In the genomic region with DNA sequence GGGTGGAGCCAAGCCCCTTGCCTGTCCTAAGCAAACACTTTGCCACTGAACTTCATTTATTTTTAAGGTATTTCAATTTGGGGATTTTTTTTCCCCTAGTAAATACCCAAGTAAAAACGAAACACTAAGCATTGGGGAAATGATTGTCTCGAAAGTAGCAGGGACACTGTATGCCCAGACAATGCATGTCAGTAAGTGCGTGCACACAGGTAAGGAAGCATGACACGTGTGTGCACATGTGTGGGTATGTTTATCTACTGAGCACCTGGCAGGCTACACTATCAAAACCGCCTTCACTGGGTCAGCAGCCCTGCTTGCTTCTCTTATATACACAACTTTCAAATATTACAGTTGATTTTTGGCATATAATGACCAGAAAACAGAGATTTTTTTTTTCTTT, we compare ENCODE assay signal across 34 mouse cellular contexts.
"Had no signal": no experiment of that assay in that cellular context is flagged by ENCODE, and none has a peak within 500 bp of the region (broad histone marks: within the 10 kb centered on the region; RNA-seq: fewer than 3 reads in every experiment).

No protein-coding gene starts in this region.

- H3K27me3 ChIP-seq: heart, embryonic 13.5 days; heart, embryonic 15.5 days; hindbrain, embryonic 12.5 days; hindbrain, embryonic 13.5 days; hindbrain, embryonic 15.5 days; intestine, embryonic 15.5 days; kidney, embryonic 15.5 days had no signal

- H3K9me3 ChIP-seq: heart, embryonic 13.5 days; heart, embryonic 15.5 days; hindbrain, embryonic 10.5 days; hindbrain, embryonic 12.5 days; hindbrain, embryonic 13.5 days; hindbrain, embryonic 15.5 days; intestine, embryonic 15.5 days; kidney, embryonic 15.5 days had no signal

- ATAC-seq: hindbrain, embryonic 16.5 days; hindbrain, postnatal 0 days; inflammation-experienced regulatory T-cells, adult 6 months; intestine, embryonic 15.5 days; intestine, embryonic 16.5 days; intestine, postnatal 0 days had no signal

- DNase-seq: heart, postnatal 10 days; heart, postnatal 14 days; heart, postnatal 36 days; heart, postnatal 4 days; kidney, adult 11 months; kidney, adult 18-20 months; kidney, adult 2 months; kidney, adult 8-10 months; kidney, adult 9 months; kidney, postnatal 10 days; kidney, postnatal 14 days; kidney, postnatal 25 days; kidney, postnatal 36 days; kidney, postnatal 4 days; layer of hippocampus, adult 9-11 months; layer of hippocampus, postnatal 36 days had no signal

- H3K9ac ChIP-seq: heart, embryonic 13.5 days; heart, embryonic 15.5 days; hindbrain, embryonic 12.5 days; hindbrain, embryonic 13.5 days; hindbrain, embryonic 14.5 days; hindbrain, embryonic 15.5 days; intestine, embryonic 15.5 days; kidney, embryonic 15.5 days had no signal

- H3K4me2 ChIP-seq: heart, embryonic 11.5 days; heart, embryonic 13.5 days; heart, embryonic 15.5 days; hindbrain, embryonic 12.5 days; hindbrain, embryonic 13.5 days; hindbrain, embryonic 14.5 days; hindbrain, embryonic 15.5 days; intestine, embryonic 15.5 days; kidney, embryonic 15.5 days had no signal

- H3K4me3 ChIP-seq: heart, embryonic 13.5 days; heart, embryonic 15.5 days; hindbrain, embryonic 10.5 days; hindbrain, embryonic 12.5 days; hindbrain, embryonic 13.5 days; hindbrain, embryonic 15.5 days; intestine, embryonic 15.5 days; kidney, embryonic 15.5 days; layer of hippocampus, adult 2 months; left cerebral cortex, adult 2 months had no signal

- H3K4me1 ChIP-seq: hindbrain, embryonic 10.5 days; hindbrain, embryonic 15.5 days; kidney, embryonic 15.5 days had no signal

- H3K27ac ChIP-seq: heart, embryonic 13.5 days; heart, embryonic 15.5 days; hindbrain, embryonic 10.5 days; hindbrain, embryonic 12.5 days; hindbrain, embryonic 13.5 days; hindbrain, embryonic 14.5 days; hindbrain, embryonic 15.5 days; hindbrain, postnatal 0 days; intestine, embryonic 15.5 days; kidney, embryonic 15.5 days; kidney, postnatal 0 days; layer of hippocampus, adult 2 months; left cerebral cortex, adult 2 months had no signal

- H3K36me3 ChIP-seq: hindbrain, embryonic 10.5 days; intestine, embryonic 15.5 days had no signal
